In genomic region chr9:44483510-44484044, GRCm38 (mm10) we compare ENCODE assay signal across 8 mouse cellular contexts. TPM values are rescaled to one million over a fixed set of nuclear protein-coding genes. Genes with fewer than 3 reads are reported as not detected.
DNase-seq lines count a peak whose midpoint lies in the region; ATAC-seq and TF ChIP-seq lines count a peak whose summit lies in the region.

No protein-coding gene starts in this region.

- no peak for TF ChIP-seq CTCF in G1E (IDR thresholded peaks at IDR 0.05; ENCODE audit: low read depth, low read length)
- TF ChIP-seq CTCF in lung, embryonic 14.5 days (IDR thresholded peaks at IDR 0.05; ENCODE audit: low read depth): no peak

- DNase-seq in A20 (ENCODE audit: low read depth, low spot score) (peak; percentile 77), G1E (ENCODE audit: low spot score) (no peak)
- peak; percentile 56 to 61 for DNase-seq in cerebellum, postnatal 36 days
- DNase-seq in heart, embryonic 10.5 days (ENCODE audit: low spot score): no peak
- DNase-seq in lung, embryonic 14.5 days: peak; percentile 79
- DNase-seq in retina, postnatal 1 day: peak; percentile 84
- no peak for DNase-seq in T-cell, adult 2 months (ENCODE audit: low spot score)

- H3K4me2 ChIP-seq in kidney, embryonic 14.5 days (replicated peaks; ENCODE audit: low read depth, low read length): peak overlapping the region; percentile 88
- H3K4me2 ChIP-seq in lung, embryonic 14.5 days: peak overlapping the region; percentile 88

- H3K4me1 ChIP-seq in G1E (ENCODE audit: insufficient read depth, low read depth, low read length): peaks cover 25% of the 10 kb centered on the region
- peaks cover 78% of the 10 kb centered on the region for H3K4me1 ChIP-seq in heart, embryonic 10.5 days
- H3K4me1 ChIP-seq in kidney, embryonic 14.5 days (ENCODE audit: control insufficient read depth, insufficient read depth, low read length): peaks cover 50% of the 10 kb centered on the region
- H3K4me1 ChIP-seq in lung, embryonic 14.5 days (ENCODE audit: insufficient read depth): peaks cover 42% of the 10 kb centered on the region

- peaks cover 91% of the 10 kb centered on the region for H3K27me3 ChIP-seq in G1E (ENCODE audit: insufficient read depth, low read length)
- no peaks in the 10 kb centered on the region for H3K27me3 ChIP-seq in heart, embryonic 10.5 days (ENCODE audit: insufficient read depth, poor library complexity, severe bottlenecking)
- no peaks in the 10 kb centered on the region for H3K27me3 ChIP-seq in kidney, embryonic 14.5 days (ENCODE audit: control insufficient read depth, insufficient read depth, low read length)
- H3K27me3 ChIP-seq in lung, embryonic 14.5 days (ENCODE audit: insufficient read depth, low read length): no peaks in the 10 kb centered on the region

- H3K4me3 ChIP-seq in G1E (ENCODE audit: low read depth, low read length): peak overlapping the region; percentile 56; the same call in 1 of the 2 replicates
- peak overlapping the region; percentile 97 for H3K4me3 ChIP-seq in heart, embryonic 10.5 days
- peak overlapping the region; percentile 91 for H3K4me3 ChIP-seq in kidney, embryonic 14.5 days (ENCODE audit: low read length)
- peak overlapping the region; percentile 98 for H3K4me3 ChIP-seq in lung, embryonic 14.5 days (ENCODE audit: low read depth, low read length)

- H3K27ac ChIP-seq in heart, embryonic 10.5 days: peak overlapping the region; percentile 96
- peak overlapping the region; percentile 91; the same call in 1 of the 2 replicates for H3K27ac ChIP-seq in kidney, embryonic 14.5 days (ENCODE audit: low read depth, low read length)
- H3K27ac ChIP-seq in lung, embryonic 14.5 days (ENCODE audit: low read depth): peak overlapping the region; percentile 95

- H3K9me3 ChIP-seq in G1E (replicated peaks): no peaks in the 10 kb centered on the region
- no peaks in the 10 kb centered on the region for H3K9me3 ChIP-seq in heart, embryonic 10.5 days
- H3K9me3 ChIP-seq in kidney, embryonic 14.5 days (ENCODE audit: control insufficient read depth, low read length): no peaks in the 10 kb centered on the region
- no peaks in the 10 kb centered on the region for H3K9me3 ChIP-seq in lung, embryonic 14.5 days (ENCODE audit: low read depth, low read length)

- ATAC-seq in G1E (ENCODE audit: extremely low read depth, insufficient number of reproducible peaks, low FRiP score, poor library complexity, severe bottlenecking): no peak
- peak; percentile 30 for ATAC-seq in kidney, embryonic 14.5 days (ENCODE audit: low FRiP score, low TSS enrichment)
- peak; percentile 19 for ATAC-seq in lung, embryonic 14.5 days (ENCODE audit: insufficient read depth)

- under 1% methylated on average over 12 of the region's 12 CpGs for WGBS in heart, embryonic 10.5 days
- under 1% methylated on average over 12 of the region's 12 CpGs for WGBS in kidney, embryonic 14.5 days
- 0% methylated on average over 12 of the region's 12 CpGs for WGBS in lung, embryonic 14.5 days

- H3K9ac ChIP-seq in kidney, embryonic 14.5 days (ENCODE audit: low read depth, low read length): peak overlapping the region; percentile 83
- peak overlapping the region; percentile 93 for H3K9ac ChIP-seq in lung, embryonic 14.5 days

- H3K36me3 ChIP-seq in G1E (replicated peaks): no peaks in the 10 kb centered on the region
- H3K36me3 ChIP-seq in heart, embryonic 10.5 days: no peaks in the 10 kb centered on the region
- H3K36me3 ChIP-seq in kidney, embryonic 14.5 days (ENCODE audit: control insufficient read depth, insufficient read depth, low read length): no peaks in the 10 kb centered on the region
- 0 out of 2 replicates have a peak, but pooled peaks cover 10% of the 10 kb centered on the region for H3K36me3 ChIP-seq in lung, embryonic 14.5 days (ENCODE audit: insufficient read depth)

RNA-seq across cellular contexts. Expression of gene Bcl9l, which starts 1.0 kb away (rescaled TPM):
- total RNA-seq in G1E (2014; fragmentation: Nextera tagmentation) (0.15 TPM in 1 of 2 replicates, not detected in the other), G1E (2017) (0.16 and 0.17 TPM in 2 replicates)
- polyA plus RNA-seq in G1E (2012): 0.09 and 0.14 TPM in 2 replicates
- 7.6 and 9.6 TPM in 2 replicates for polyA plus RNA-seq in heart, embryonic 10.5 days (2016; fragmentation: Nextera tagmentation; extraction: Ambion mirVana)
- polyA plus RNA-seq in kidney, embryonic 14.5 days (2014; fragmentation: Nextera tagmentation; extraction: Ambion mirVana): 14.5 and 14.6 TPM in 2 replicates
- polyA plus RNA-seq in lung, embryonic 14.5 days (2014; fragmentation: Nextera tagmentation; extraction: Ambion mirVana): 16.3 and 17.3 TPM in 2 replicates

RNA-seq across cellular contexts. Expression of gene Upk2, which starts 28.8 kb away (rescaled TPM):
- total RNA-seq in G1E (2014; fragmentation: Nextera tagmentation) (not detected in 2 replicates), G1E (2017) (not detected in 2 replicates)
- not detected in 2 replicates for polyA plus RNA-seq in G1E (2012)
- polyA plus RNA-seq in heart, embryonic 10.5 days (2016; fragmentation: Nextera tagmentation; extraction: Ambion mirVana): 0.26 TPM in 1 of 2 replicates, not detected in the other
- polyA plus RNA-seq in kidney, embryonic 14.5 days (2014; fragmentation: Nextera tagmentation; extraction: Ambion mirVana): 0.30 and 0.39 TPM in 2 replicates
- 0.39 and 0.53 TPM in 2 replicates for polyA plus RNA-seq in lung, embryonic 14.5 days (2014; fragmentation: Nextera tagmentation; extraction: Ambion mirVana)

RNA-seq across cellular contexts. Expression of gene Foxr1, which starts 42.6 kb away (rescaled TPM):
- total RNA-seq in G1E (2014; fragmentation: Nextera tagmentation) (not detected in 2 replicates), G1E (2017) (0.11 TPM in 1 of 2 replicates, not detected in the other)
- polyA plus RNA-seq in G1E (2012): not detected in 2 replicates
- not detected in 2 replicates for polyA plus RNA-seq in heart, embryonic 10.5 days (2016; fragmentation: Nextera tagmentation; extraction: Ambion mirVana)
- not detected in 2 replicates for polyA plus RNA-seq in kidney, embryonic 14.5 days (2014; fragmentation: Nextera tagmentation; extraction: Ambion mirVana)
- polyA plus RNA-seq in lung, embryonic 14.5 days (2014; fragmentation: Nextera tagmentation; extraction: Ambion mirVana): not detected in 2 replicates

Comparison
In these comparisons a context has a peak if more than half of its experiments do, and no peak if none do; other contexts are left out.
1. DNase-seq: peak in A20 (single experiment), cerebellum, postnatal 36 days (2 of 2), lung, embryonic 14.5 days (single experiment) and retina, postnatal 1 day (single experiment); none in G1E (single experiment), heart, embryonic 10.5 days (single experiment) and T-cell, adult 2 months (single experiment).
2. Peak in every context shown above with its lines, with median percentiles within 50 percentile points of each other: H3K4me3 ChIP-seq and H3K27ac ChIP-seq.